Mouse (Mus musculus) embryonic facial prominence, embryonic 14.5 days (tissue): ENCODE measurements around the gene Fam129c. TPM values are rescaled to one million over a fixed set of nuclear protein-coding genes. Genes with fewer than 3 reads are reported as not detected.
A peak's percentile ranks its signal among the peaks of the same experiment; 100 is the strongest.

ENCODE experiments used
- ATAC-seq: fragments of 200-750 bp; cut with Nextera tagmentation; 2 replicates; pipeline ENCODE4 v1.8.0; 2017; ENCODE audit warnings: low read depth, moderate number of reproducible peaks, moderate TSS enrichment
- DNase-seq: peaks from one replicate; pipeline ENCODE4 v3.0.0-alpha.2; 2015; ENCODE audit warnings: low spot score
- H3K27ac ChIP-seq: fragments of 300-500 bp; sonication (generic); replicated peaks from 2 replicates; pipeline ENCODE4 v1.5.1; 2014; ENCODE audit warnings: low read depth, mild to moderate bottlenecking, low read length, moderate library complexity
- H3K27me3 ChIP-seq: fragments of 300-500 bp; sonication (generic); replicated peaks from 2 replicates; pipeline ENCODE4 v1.6.1; 2014; ENCODE audit warnings: low read length; ENCODE audit not compliant: control insufficient read depth, insufficient read depth
- H3K36me3 ChIP-seq: fragments of 300-500 bp; sonication (generic); 2 replicates; pipeline ENCODE4 v1.6.1; 2014; ENCODE audit warnings: low read length, mixed read lengths; ENCODE audit not compliant: control insufficient read depth, insufficient read depth
- H3K4me1 ChIP-seq: fragments of 300-500 bp; sonication (generic); 2 replicates; pipeline ENCODE4 v1.6.1; 2014; ENCODE audit warnings: antibody characterized with exemption, low read length; ENCODE audit not compliant: control insufficient read depth, insufficient read depth
- H3K4me2 ChIP-seq: fragments of 300-500 bp; sonication (generic); 2 replicates; pipeline ENCODE4 v1.6.1; 2014; ENCODE audit warnings: low read depth, mild to moderate bottlenecking, low read length, moderate library complexity, mixed read lengths
- H3K4me3 ChIP-seq: fragments of 300-500 bp; sonication (generic); 2 replicates; pipeline ENCODE4 v1.5.1; 2014; ENCODE audit warnings: low read depth, mild to moderate bottlenecking, low read length
- H3K9ac ChIP-seq: fragments of 300-500 bp; sonication (generic); 2 replicates; pipeline ENCODE4 v1.6.1; 2014; ENCODE audit warnings: low read depth, mild to moderate bottlenecking, low read length, moderate library complexity, mixed read lengths
- H3K9me3 ChIP-seq: fragments of 300-500 bp; sonication (generic); 2 replicates; pipeline ENCODE4 v1.6.1; 2016; ENCODE audit warnings: low read length; ENCODE audit not compliant: control insufficient read depth
- WGBS: fragments of 180-500 bp; shearing (Covaris S2); extraction: QIAGEN DNeasy Blood & Tissue Kit; methylation state at CpG from one replicate; pipeline ENCODE4 v1.1.7; 2014; 5-methylcytosine and 5-hydroxymethylcytosine counted together
- polyA plus RNA-seq: library from polyadenylated mRNA; unstranded; fragments of >200 nt; fragmentation: Nextera tagmentation; extraction: Ambion mirVana; gene quantifications from 2 replicates; pipeline ENCODE4 v1.2.1, GENCODE M21; 2014

The Fam129c gene
- polyA plus RNA-seq, 1 experiment from 2014 or later: 2.3 TPM

GRCm38 (mm10) chr8:71579476-71579875 is 18.0 kb upstream of the Fam129c start:
- no peak overlapping the region for H3K4me3 ChIP-seq
- ATAC-seq: no peak
- DNase-seq: no peak
- H3K9me3 ChIP-seq: no peaks in the 10 kb centered on the region
- H3K4me1 ChIP-seq: no peaks in the 10 kb centered on the region
- H3K27ac ChIP-seq: no peak overlapping the region
- H3K27me3 ChIP-seq: no peaks in the 10 kb centered on the region
- H3K36me3 ChIP-seq: peaks cover 4% of the 10 kb centered on the region; the same call in 1 of the 2 replicates
- 85% methylated on average over 13 of the region's 14 CpGs for WGBS
- H3K4me2 ChIP-seq: no peak overlapping the region
- no peak overlapping the region for H3K9ac ChIP-seq

DNA sequence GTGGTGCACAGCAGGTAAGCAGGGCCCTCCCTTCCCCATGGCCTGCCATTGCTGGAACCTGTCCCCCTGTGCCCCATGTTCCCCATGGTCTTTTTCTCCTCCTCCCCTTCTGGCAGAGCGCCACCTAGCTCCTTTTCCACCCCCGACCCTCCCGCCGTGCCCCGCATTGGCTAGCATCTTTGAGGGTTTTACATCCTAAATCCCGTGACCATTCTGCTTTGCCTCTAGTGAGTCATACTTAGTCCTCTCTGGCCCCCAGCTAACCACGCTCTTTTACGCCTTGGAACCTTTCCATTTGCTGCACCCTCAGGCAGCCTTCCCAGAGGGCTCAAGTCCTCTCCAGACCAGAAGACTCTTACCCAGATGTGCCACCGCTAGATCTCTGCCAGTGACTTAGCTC is 17.2 kb upstream of the Fam129c start:
- Histone ChIP-seq H3K4me2 (no peak overlapping the region), H3K36me3 (peaks cover 12% of the 10 kb centered on the region; the same call in 1 of the 2 replicates), H3K4me1 (no peaks in the 10 kb centered on the region), H3K27me3 (no peaks in the 10 kb centered on the region), H3K9me3 (no peaks in the 10 kb centered on the region), H3K9ac (no peak overlapping the region), H3K27ac (no peak overlapping the region), H3K4me3 (no peak overlapping the region)
- DNase-seq (peak; percentile 20), ATAC-seq (no peak)
- 41% methylated on average over 9 of the region's 9 CpGs for WGBS

- Histone ChIP-seq H3K4me2 (no peak overlapping the region), H3K36me3 (peaks cover 32% of the 10 kb centered on the region), H3K27ac (no peak overlapping the region), H3K9me3 (no peaks in the 10 kb centered on the region), H3K9ac (no peak overlapping the region), H3K4me3 (no peak overlapping the region), H3K27me3 (no peaks in the 10 kb centered on the region), H3K4me1 (peaks cover 4% of the 10 kb centered on the region)
- ATAC-seq (no peak), DNase-seq (peak; percentile 22)
- WGBS: 79% methylated on average over 2 of the region's 2 CpGs
These were observed 10.6 kb upstream of the Fam129c start for GRCm38 (mm10) chr8:71586891-71587290.

GRCm38 (mm10) chr8:71588762-71589161 is 8.7 kb upstream of the Fam129c start:
- ATAC-seq (no peak), DNase-seq (no peak)
- Histone ChIP-seq H3K27ac (no peak overlapping the region), H3K4me2 (no peak overlapping the region), H3K9me3 (no peaks in the 10 kb centered on the region), H3K36me3 (peaks cover 32% of the 10 kb centered on the region), H3K9ac (no peak overlapping the region), H3K27me3 (no peaks in the 10 kb centered on the region), H3K4me1 (peaks cover 13% of the 10 kb centered on the region), H3K4me3 (no peak overlapping the region)
- WGBS: 80% methylated on average over 3 of the region's 3 CpGs

DNA sequence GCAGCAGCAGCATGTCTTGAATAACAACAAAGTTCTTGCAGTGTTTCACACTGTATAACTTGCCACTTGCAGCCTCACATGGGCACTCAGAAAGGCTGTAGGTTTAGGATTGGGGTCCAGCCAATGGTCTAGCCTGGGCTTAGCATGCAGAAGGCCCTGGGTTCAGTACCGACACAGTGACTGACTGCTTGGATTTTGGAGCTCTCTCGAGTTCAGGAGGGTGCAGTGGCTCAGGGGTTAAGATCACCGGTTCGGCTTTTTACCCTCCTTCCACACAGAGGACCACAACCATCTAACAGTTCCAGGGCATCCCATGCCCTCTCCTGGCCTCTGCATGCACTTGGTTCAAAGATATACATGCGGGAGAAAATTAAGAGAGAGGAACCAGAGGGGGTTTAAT is 6.4 kb upstream of the Fam129c start:
- no peak for ATAC-seq
- H3K27ac ChIP-seq: peak overlapping the region; percentile 97

GRCm38 (mm10) chr8:71591471-71592373 is 5.7 kb upstream of the Fam129c start, which contains the start of gene Pgls:
Gene Pgls, plus strand, starts transcription at chr8:71592176.
- peak within 1 kb of the TSS; percentile 90 for H3K4me3 ChIP-seq

More for the DNA sequence above, 6.4 kb upstream of the Fam129c start:
- 20% methylated on average over 5 of the region's 5 CpGs for WGBS
- Histone ChIP-seq H3K4me3 (peak overlapping the region; percentile 90), H3K27me3 (no peaks in the 10 kb centered on the region), H3K9ac (peak overlapping the region; percentile 96), H3K4me1 (peaks cover 13% of the 10 kb centered on the region), H3K9me3 (no peaks in the 10 kb centered on the region), H3K4me2 (peak overlapping the region; percentile 96), H3K36me3 (peaks cover 22% of the 10 kb centered on the region)
- no peak for DNase-seq

DNA sequence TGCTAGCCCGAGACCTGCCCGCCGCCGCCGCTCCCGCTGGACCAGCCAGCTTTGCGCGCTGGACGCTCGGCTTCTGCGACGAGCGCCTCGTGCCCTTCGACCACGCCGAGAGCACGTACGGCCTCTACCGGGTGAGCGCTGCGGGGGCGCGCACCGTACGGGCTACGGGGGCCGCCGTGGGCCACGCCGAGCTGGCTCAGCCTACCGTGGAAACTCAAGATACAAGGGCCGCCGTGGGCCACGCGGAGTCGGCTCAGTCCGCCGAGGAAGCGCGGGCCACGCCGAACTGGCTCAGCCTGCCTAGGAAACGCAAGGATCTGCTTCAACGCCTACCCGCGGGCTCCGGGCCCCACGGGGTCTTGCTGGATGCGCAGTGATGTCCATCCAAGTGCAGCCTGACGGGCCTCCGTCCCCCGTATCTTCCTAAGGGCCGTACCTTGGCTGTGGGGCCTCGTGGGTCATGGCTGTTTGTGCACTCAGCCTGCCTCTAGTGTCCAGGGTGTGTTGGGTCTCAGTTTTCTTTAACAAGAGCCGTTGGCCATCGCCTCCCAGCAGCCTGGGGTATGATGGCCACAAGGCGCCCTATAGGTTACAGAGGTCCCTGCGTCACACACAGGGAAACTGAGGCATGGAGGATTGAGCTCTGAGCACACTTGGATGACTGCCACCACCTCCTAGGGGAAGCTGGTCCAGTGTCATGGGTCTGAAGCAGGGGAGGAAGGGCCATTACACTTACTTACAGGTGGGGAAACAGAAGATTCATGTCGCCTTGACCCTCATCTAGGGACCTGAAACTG is 4.9 kb upstream of the Fam129c start:
- Histone ChIP-seq H3K36me3 (peaks cover 10% of the 10 kb centered on the region; the same call in 1 of the 2 replicates), H3K9ac (peak overlapping the region; percentile 96), H3K27ac (peak overlapping the region; percentile 97), H3K4me2 (peak overlapping the region; percentile 96), H3K27me3 (no peaks in the 10 kb centered on the region), H3K4me1 (peaks cover 13% of the 10 kb centered on the region), H3K9me3 (no peaks in the 10 kb centered on the region), H3K4me3 (peak overlapping the region; percentile 90)
- DNase-seq (peak; percentile 63), ATAC-seq (peak; percentile 78)
- WGBS: 7% methylated on average over 29 of the region's 60 CpGs

More at GRCm38 (mm10) chr8:71591471-71592373, 5.7 kb upstream of the Fam129c start, which contains the start of gene Pgls:
- H3K9me3 ChIP-seq: no peaks in the 10 kb centered on the region
- H3K36me3 ChIP-seq: peaks cover 17% of the 10 kb centered on the region; the same call in 1 of the 2 replicates
- peaks cover 13% of the 10 kb centered on the region for H3K4me1 ChIP-seq
- DNase-seq: peak; percentile 97
- peak within 1 kb of the TSS; percentile 96 for H3K4me2 ChIP-seq
- peak; percentile 89 for ATAC-seq
- WGBS: under 1% methylated on average over 53 of the region's 71 CpGs
- peak within 1 kb of the TSS; percentile 96 for H3K9ac ChIP-seq
- peak within 1 kb of the TSS; percentile 97 for H3K27ac ChIP-seq
- no peaks in the 10 kb centered on the region for H3K27me3 ChIP-seq

DNA sequence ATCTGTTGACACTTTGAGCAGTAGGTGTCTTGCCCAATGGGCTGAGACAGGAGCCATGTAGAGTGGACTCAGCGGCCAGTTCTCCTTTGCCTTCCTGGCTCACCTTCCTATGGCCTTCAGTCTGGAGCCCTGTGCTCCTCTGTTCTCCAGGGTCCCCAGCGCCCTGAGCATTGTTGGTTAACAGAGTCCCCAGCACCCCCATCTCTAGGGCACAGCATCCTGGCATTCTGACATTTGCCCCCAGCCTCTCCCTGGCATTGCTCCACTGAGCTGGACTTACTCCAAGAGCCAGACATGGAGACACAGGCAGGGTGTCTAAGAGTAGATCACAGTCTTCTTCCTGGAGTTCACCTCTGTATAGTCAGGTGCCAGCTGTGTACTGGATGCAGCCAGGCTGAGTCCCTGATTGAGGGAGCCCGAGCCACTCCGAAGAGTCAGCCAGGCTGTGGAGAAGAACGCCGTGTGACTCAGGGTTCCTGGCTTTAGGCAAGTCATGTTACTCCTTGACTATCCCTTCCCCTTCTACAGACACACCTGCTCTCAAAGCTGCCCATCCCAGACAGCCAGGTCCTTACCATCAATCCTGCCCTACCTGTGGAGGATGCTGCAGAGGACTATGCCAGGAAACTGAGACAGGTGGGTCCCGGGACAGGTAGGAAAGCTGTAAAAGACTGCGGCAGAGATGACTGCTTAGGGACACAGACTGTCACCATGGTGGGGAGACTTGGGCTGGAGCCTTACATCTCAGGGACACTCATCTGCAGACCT is 3.7 kb upstream of the Fam129c start:
- H3K27ac ChIP-seq: no peak overlapping the region
- no peak overlapping the region for H3K4me2 ChIP-seq
- H3K27me3 ChIP-seq: no peaks in the 10 kb centered on the region
- no peak overlapping the region for H3K9ac ChIP-seq
- no peak for ATAC-seq
- H3K9me3 ChIP-seq: no peaks in the 10 kb centered on the region
- 97% methylated on average over 8 of the region's 8 CpGs for WGBS
- no peak overlapping the region for H3K4me3 ChIP-seq
- peaks cover 10% of the 10 kb centered on the region; the same call in 1 of the 2 replicates for H3K36me3 ChIP-seq
- peaks cover 13% of the 10 kb centered on the region for H3K4me1 ChIP-seq
- no peak for DNase-seq
